Mouse (Mus musculus) erythroblast, adult 5-6 weeks (primary cell): ENCODE data around the gene Rere. TPM values are rescaled to one million over a fixed set of nuclear protein-coding genes. Genes with fewer than 3 reads are reported as not detected.
"Not testable (repeated sequence)": the region's sequence is repeated elsewhere in the genome, so short reads cannot be mapped to it uniquely, and the experiment has no call there.

Experiments used
- ATAC-seq: replicated peaks from 2 replicates; pipeline ENCODE4 v1.8.0; 2016; ENCODE audit warnings: moderate number of reproducible peaks, mild to moderate bottlenecking, moderate TSS enrichment, inconsistent platforms; ENCODE audit not compliant: poor library complexity, low FRiP score, severe bottlenecking
- total RNA-seq, 2 experiments: library from RNA; stranded (forward) in 1 of 2; stranded (reverse) in 1 of 2; fragments of 150-400 nt in 1 of 2; fragments of 200-764, 138-1000 nt in 1 of 2; gene quantifications; 2 replicates each; pipeline versions ENCODE4 v1.2.3 to v1.2.4; 2015 to 2017; ENCODE audit warnings: low replicate concordance in 2 of 2

Gene Rere
- total RNA-seq, 2 experiments from 2014 or later = 9.5 to 11.1 TPM

- ATAC-seq = no peak
Measured at GRCm38 (mm10) chr4:150586275-150586674, 304.8 kb downstream of the Rere start.

- ATAC-seq = peak; percentile 57
Measured at GRCm38 (mm10) chr4:150587597-150588299, 306.3 kb downstream of the Rere start.

GRCm38 (mm10) chr4:150588300-150588621 lies 306.8 kb downstream of the Rere start:
- ATAC-seq = peak; percentile 52; the same call in 1 of the 2 replicates

GRCm38 (mm10) chr4:150590621-150591282 lies 309.3 kb downstream of the Rere start:
- no peak for ATAC-seq

GRCm38 (mm10) chr4:150591602-150592001 lies 310.2 kb downstream of the Rere start:
- ATAC-seq = no peak

- peak; percentile 59 for ATAC-seq
Measured at GRCm38 (mm10) chr4:150592087-150592486, 310.6 kb downstream of the Rere start.

- ATAC-seq = no peak
Measured at GRCm38 (mm10) chr4:150593473-150594217, 312.2 kb downstream of the Rere start.

GRCm38 (mm10) chr4:150594298-150594829 lies 312.9 kb downstream of the Rere start:
- ATAC-seq = no peak

GRCm38 (mm10) chr4:150595071-150595470 lies 313.6 kb downstream of the Rere start:
- no peak for ATAC-seq

GRCm38 (mm10) chr4:150595991-150596390 lies 314.5 kb downstream of the Rere start:
- ATAC-seq = no peak

- ATAC-seq = no peak
Measured at GRCm38 (mm10) chr4:150598686-150599085, 317.2 kb downstream of the Rere start.

GRCm38 (mm10) chr4:150599119-150599992 lies 317.9 kb downstream of the Rere start:
- no peak for ATAC-seq

GRCm38 (mm10) chr4:150600503-150600902 lies 319.1 kb downstream of the Rere start:
- not testable (repeated sequence) for ATAC-seq

- ATAC-seq = no peak
Measured at GRCm38 (mm10) chr4:150601489-150601888, 320.0 kb downstream of the Rere start.

GRCm38 (mm10) chr4:150603366-150604061 lies 322.1 kb downstream of the Rere start:
- ATAC-seq = no peak

- ATAC-seq = no peak
Measured at GRCm38 (mm10) chr4:150605804-150606203, 324.4 kb downstream of the Rere start.

- ATAC-seq = no peak
Measured at GRCm38 (mm10) chr4:150606449-150607161, 325.2 kb downstream of the Rere start.

- ATAC-seq = no peak
Measured at GRCm38 (mm10) chr4:150608670-150609069, 327.2 kb downstream of the Rere start.
